Mouse (Mus musculus) MEL (cell line): ENCODE measurements around the gene Adamtsl4. TPM values are rescaled to one million over a fixed set of nuclear protein-coding genes. Genes with fewer than 3 reads are reported as not detected.

Experiments used
- DNase-seq: peaks from one replicate; pipeline ENCODE4 v3.0.0; 2011; ENCODE audit warnings: low read depth, low spot score
- H3K27ac ChIP-seq: 2 replicates; pipeline ENCODE4 v1.5.1; 2012; ENCODE audit warnings: low read depth, mild to moderate bottlenecking, control low read depth, low read length, moderate library complexity; ENCODE audit not compliant: control insufficient read depth
- H3K27me3 ChIP-seq, 2 experiments: fragments of 150-350 bp in 1 of 2; sonication (generic) in 1 of 2; 2 replicates each; pipeline ENCODE4 v1.6.1; 2012; ENCODE audit warnings: low read length in 2 of 2, mild to moderate bottlenecking in 2 of 2, improper control_type of control experiment in 1 of 2, moderate library complexity in 1 of 2; ENCODE audit not compliant: insufficient read depth in 2 of 2, control insufficient read depth in 1 of 2
- H3K36me3 ChIP-seq, 2 experiments: 2 replicates each; pipeline ENCODE4 v1.6.1; 2012 to 2014; ENCODE audit warnings: low read length in 2 of 2, improper control_type of control experiment in 1 of 2, inconsistent platforms in 1 of 2, mild to moderate bottlenecking in 1 of 2; ENCODE audit not compliant: insufficient read depth in 2 of 2, control insufficient read depth in 1 of 2
- H3K4me1 ChIP-seq, 2 experiments: fragments of 150-350 bp in 1 of 2; sonication (generic) in 1 of 2; 2 replicates each; pipeline ENCODE4 v1.6.1; 2012; ENCODE audit warnings: low read length in 2 of 2, improper control_type of control experiment in 1 of 2, mild to moderate bottlenecking in 1 of 2; ENCODE audit not compliant: insufficient read depth in 2 of 2, control insufficient read depth in 1 of 2
- H3K4me3 ChIP-seq, 2 experiments: fragments of 150-350 bp in 1 of 2; sonication (generic) in 1 of 2; 2 replicates each; pipeline ENCODE4 v1.5.1; 2012; ENCODE audit warnings: low read depth in 2 of 2, low read length in 2 of 2, mild to moderate bottlenecking in 2 of 2, moderate library complexity in 2 of 2, control low read depth in 1 of 2, improper control_type of control experiment in 1 of 2; ENCODE audit not compliant: control insufficient read depth in 1 of 2, insufficient read depth in 1 of 2
- H3K79me2 ChIP-seq: 2 replicates; pipeline ENCODE4 v1.6.1; 2012; ENCODE audit warnings: mild to moderate bottlenecking, low read length, moderate library complexity; ENCODE audit not compliant: control insufficient read depth, poor library complexity, insufficient read depth
- H3K9ac ChIP-seq: 2 replicates; pipeline ENCODE4 v1.6.1; 2012; ENCODE audit warnings: low read depth, mild to moderate bottlenecking, control low read depth, low read length, moderate library complexity; ENCODE audit not compliant: control insufficient read depth, poor library complexity, severe bottlenecking
- H3K9me3 ChIP-seq: fragments of 150-350 bp; sonication (generic); replicated peaks from 2 replicates; pipeline ENCODE4 v1.6.1; 2012; ENCODE audit warnings: mild to moderate bottlenecking, low read length, improper control_type of control experiment, moderate library complexity; ENCODE audit not compliant: insufficient read depth
- CHD1 ChIP-seq: IDR thresholded peaks from 2 replicates; pipeline ENCODE4 v1.6.1; 2012; ENCODE audit warnings: low read depth, mild to moderate bottlenecking, inconsistent platforms, low read length, improper control_type of control experiment
- CHD2 ChIP-seq: IDR thresholded peaks from 2 replicates; pipeline ENCODE4 v1.6.1; 2011; ENCODE audit warnings: low read length, improper control_type of control experiment
- E2F4 ChIP-seq: IDR thresholded peaks from 2 replicates; pipeline ENCODE4 v1.6.1; 2011; ENCODE audit warnings: low read depth, low read length, improper control_type of control experiment, borderline replicate concordance
- EP300 ChIP-seq, 2 experiments: IDR thresholded peaks; 2 replicates each; pipeline ENCODE4 v1.6.1; 2011; ENCODE audit warnings: improper control_type of control experiment in 2 of 2, low read length in 2 of 2, low read depth in 1 of 2, mild to moderate bottlenecking in 1 of 2
- JUND ChIP-seq: IDR thresholded peaks from 2 replicates; pipeline ENCODE4 v1.6.1; 2011; ENCODE audit warnings: low read depth, mild to moderate bottlenecking, improper control_type of control experiment, low read length
- KAT2A ChIP-seq: conservative IDR thresholded peaks from 2 replicates; pipeline ENCODE4 v1.6.1; 2012; ENCODE audit warnings: low read depth, low read length, improper control_type of control experiment, inconsistent platforms
- MAFK ChIP-seq: IDR thresholded peaks from 2 replicates; pipeline ENCODE4 v1.6.1; 2011; ENCODE audit warnings: low read depth, mild to moderate bottlenecking, low read length, improper control_type of control experiment, borderline replicate concordance
- MAX ChIP-seq: IDR thresholded peaks from 2 replicates; pipeline ENCODE4 v1.6.1; 2011; ENCODE audit warnings: low read length, improper control_type of control experiment
- MAZ ChIP-seq: IDR thresholded peaks from 2 replicates; pipeline ENCODE4 v1.6.1; 2012; ENCODE audit warnings: low read depth, mild to moderate bottlenecking, inconsistent platforms, low read length, improper control_type of control experiment
- MEF2A ChIP-seq: IDR thresholded peaks from 2 replicates; pipeline ENCODE4 v1.6.1; 2014; ENCODE audit warnings: low read depth, mild to moderate bottlenecking, inconsistent platforms, low read length, improper control_type of control experiment; ENCODE audit not compliant: poor library complexity, insufficient replicate concordance, severe bottlenecking; ENCODE audit errors: extremely low read depth
- MXI1 ChIP-seq: IDR thresholded peaks from 2 replicates; pipeline ENCODE4 v1.6.1; 2011; ENCODE audit warnings: mild to moderate bottlenecking, low read depth, low read length, improper control_type of control experiment
- NRF1 ChIP-seq: IDR thresholded peaks from 2 replicates; pipeline ENCODE4 v1.6.1; 2014; ENCODE audit warnings: low read depth, mild to moderate bottlenecking, inconsistent platforms, low read length, improper control_type of control experiment, moderate library complexity; ENCODE audit not compliant: poor library complexity, insufficient read depth, severe bottlenecking
- POLR2AphosphoS2 ChIP-seq: IDR thresholded peaks from 2 replicates; pipeline ENCODE4 v1.6.1; 2011; ENCODE audit warnings: low read length, improper control_type of control experiment
- RCOR1 ChIP-seq: IDR thresholded peaks from 2 replicates; pipeline ENCODE4 v1.6.1; 2012; ENCODE audit warnings: low read depth, mild to moderate bottlenecking, inconsistent platforms, low read length, improper control_type of control experiment
- SIN3A ChIP-seq: IDR thresholded peaks from 2 replicates; pipeline ENCODE4 v1.6.1; 2012; ENCODE audit warnings: low read length, improper control_type of control experiment, inconsistent platforms
- SMC3 ChIP-seq: IDR thresholded peaks from 2 replicates; pipeline ENCODE4 v1.6.1; 2011; ENCODE audit warnings: low read depth, low read length, improper control_type of control experiment
- TBP ChIP-seq: IDR thresholded peaks from 2 replicates; pipeline ENCODE4 v1.8.0; 2011; ENCODE audit warnings: low read depth, low read length, improper control_type of control experiment
- TCF12 ChIP-seq: IDR thresholded peaks from 2 replicates; pipeline ENCODE4 v1.6.1; 2014; ENCODE audit warnings: low read depth, mild to moderate bottlenecking, inconsistent platforms, low read length, improper control_type of control experiment, moderate library complexity
- UBTF ChIP-seq: IDR thresholded peaks from 2 replicates; pipeline ENCODE4 v1.6.1; 2012; ENCODE audit warnings: low read depth, mild to moderate bottlenecking, inconsistent platforms, low read length, improper control_type of control experiment, moderate library complexity, borderline replicate concordance; ENCODE audit not compliant: insufficient read depth
- ZMIZ1 ChIP-seq: IDR thresholded peaks from 2 replicates; pipeline ENCODE4 v1.6.1; 2012; ENCODE audit warnings: low read depth, mild to moderate bottlenecking, inconsistent platforms, low read length, improper control_type of control experiment, moderate library complexity
- ZNF384 ChIP-seq: IDR thresholded peaks from 2 replicates; pipeline ENCODE4 v1.6.1; 2012; ENCODE audit warnings: low read depth, mild to moderate bottlenecking, inconsistent platforms, low read length, improper control_type of control experiment
- polyA plus RNA-seq, 2 experiments: library from polyadenylated mRNA; stranded (reverse) in 1 of 2; unstranded in 1 of 2; fragments of >175 nt in 1 of 2; fragments of >200 nt in 1 of 2; gene quantifications; 2 replicates each; pipeline versions ENCODE4 v1.2.1 to v1.2.4; 2012; ENCODE audit warnings: low replicate concordance in 2 of 2, low read depth in 1 of 2; ENCODE audit not compliant: insufficient read length in 2 of 2, insufficient read depth in 1 of 2, missing spikeins in 1 of 2
- total RNA-seq: library from RNA; depleted of rRNA; stranded (reverse); fragments of 300-350 nt; gene quantifications from 2 replicates; pipeline ENCODE4 v1.2.3, GENCODE M21; 2012

Adamtsl4 gene
- total and polyA plus RNA-seq, 3 experiments = 0.27 to 0.88 TPM; not detected in 1

- peak; percentile 49 for DNase-seq
Observed at GRCm38 (mm10) chr3:95709044-95709443, 21.3 kb upstream of the Adamtsl4 start.

GRCm38 (mm10) chr3:95707497-95707896 is 19.8 kb upstream of the Adamtsl4 start:
- no peaks in the 10 kb centered on the region for H3K9me3 ChIP-seq
- peaks cover 2 to 3% of the 10 kb centered on the region in 2 experiments; a peak in 2 of 4 replicates for H3K4me1 ChIP-seq
- H3K79me2 ChIP-seq = no peaks in the 10 kb centered on the region
- DNase-seq = peak; percentile 52
- H3K27ac ChIP-seq = no peak overlapping the region
- H3K9ac ChIP-seq = no peak overlapping the region
- H3K27me3 ChIP-seq = no peaks in the 10 kb centered on the region
- TF ChIP-seq KAT2A = no peak
- no peak for TF ChIP-seq CHD1
- TF ChIP-seq, all 39 proteins: peak for 0
- Histone ChIP-seq H3K4me3 (no peak overlapping the region), H3K36me3 (0 out of 4 replicates have a peak, but pooled peaks cover 0 to 3% of the 10 kb centered on the region in 2 experiments)

More at GRCm38 (mm10) chr3:95709044-95709443, 21.3 kb upstream of the Adamtsl4 start:
- Histone ChIP-seq H3K4me1 (peaks cover 2% of the 10 kb centered on the region in 2 experiments; a peak in 2 of 4 replicates), H3K27me3 (no peaks in the 10 kb centered on the region), H3K9me3 (no peaks in the 10 kb centered on the region), H3K36me3 (0 out of 4 replicates have a peak, but pooled peaks cover 0 to 3% of the 10 kb centered on the region in 2 experiments), H3K79me2 (no peaks in the 10 kb centered on the region), H3K9ac (no peak overlapping the region), H3K27ac (no peak overlapping the region), H3K4me3 (no peak overlapping the region)
- TF ChIP-seq NRF1 (0 out of 2 replicates have a peak, but pooled peaks have one; percentile 14), EP300 (IDR thresholded peaks at IDR 0.05; ENCODE audit: low read depth in 1 of 2, low read length in 2 of 2) (0 out of 4 replicates have a peak, but pooled peaks of 1 of the 2 experiments have one; percentile 17), TBP (no peak), E2F4 (no peak), SIN3A (no peak)

GRCm38 (mm10) chr3:95706273-95706672 is 18.6 kb upstream of the Adamtsl4 start:
- Histone ChIP-seq H3K27ac (no peak overlapping the region), H3K79me2 (no peaks in the 10 kb centered on the region), H3K4me3 (no peak overlapping the region), H3K27me3 (no peaks in the 10 kb centered on the region), H3K9ac (no peak overlapping the region), H3K4me1 (peaks cover 2 to 3% of the 10 kb centered on the region in 2 experiments; a peak in 2 of 4 replicates), H3K9me3 (no peaks in the 10 kb centered on the region), H3K36me3 (0 out of 4 replicates have a peak, but pooled peaks cover 0 to 3% of the 10 kb centered on the region in 2 experiments)
- TF ChIP-seq MEF2A = no peak
- TF ChIP-seq SMC3 = no peak
- no peak for TF ChIP-seq MAX
- TF ChIP-seq MAFK = no peak
- no peak for TF ChIP-seq ZMIZ1
- no peak for TF ChIP-seq ZNF384
- no peak for TF ChIP-seq MAZ
- TF ChIP-seq MXI1 = no peak
- no peak for TF ChIP-seq KAT2A
- no peak for TF ChIP-seq JUND
- no peak for TF ChIP-seq RCOR1
- no peak for TF ChIP-seq CHD2
- no peak for TF ChIP-seq TCF12
- no peak for TF ChIP-seq POLR2AphosphoS2
- no peak for TF ChIP-seq UBTF
- DNase-seq = peak; percentile 57
